Mouse (Mus musculus): ENCODE measurements at regions not wholly inside any gene's neighbourhood (a gene's known extent, or its start where the extent isn't known, plus 50 kb on each side); places are given as distances from the start of the nearest gene placed in this dataset.
A peak's percentile ranks its signal among the peaks of the same experiment; 100 is the strongest.

DNA sequence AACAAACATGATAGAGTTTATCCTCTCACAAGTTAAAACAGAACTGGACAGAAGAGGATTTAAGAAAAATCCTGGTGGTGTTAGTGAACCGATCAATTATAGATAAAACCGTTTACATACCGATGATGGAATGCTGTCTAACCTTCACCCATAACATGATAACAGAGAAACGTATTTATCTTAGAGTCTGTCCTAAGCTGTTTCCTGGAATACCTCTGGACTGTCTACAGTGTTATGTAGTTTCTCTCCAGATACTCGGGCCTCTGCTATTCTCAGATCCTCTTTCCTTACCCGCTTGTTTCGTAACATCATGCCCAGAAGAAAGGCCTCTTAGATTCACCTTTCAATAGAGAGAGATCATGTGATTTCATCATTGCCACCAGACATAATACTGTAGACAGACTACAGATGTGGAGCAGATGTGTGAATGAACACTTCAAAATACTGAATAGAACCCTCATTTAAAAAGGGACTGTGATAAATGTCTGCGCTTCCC, 75.9 kb upstream of the Fn1 start:
- H3K4me1 ChIP-seq (replicated peaks; ENCODE audit: control insufficient read depth in 2 of 2, insufficient read depth in 2 of 2, low read length in 1 of 2): peaks cover 2 to 28% of the 10 kb centered on the region in 2 experiments
- no peaks in the 10 kb centered on the region for H3K27me3 ChIP-seq (ENCODE audit: control insufficient read depth, insufficient read depth, low read length)
- no peak for DNase-seq (ENCODE audit: low read depth in 3 of 3, low spot score in 3 of 3)
- TF ChIP-seq CTCF (IDR thresholded peaks at IDR 0.05; ENCODE audit: low read depth): no peak
- no peak for TF ChIP-seq EP300 (IDR thresholded peaks at IDR 0.05; ENCODE audit: low read depth)
- H3K4me2 ChIP-seq (ENCODE audit: low read depth): no peak overlapping the region
- H3K27ac ChIP-seq: no peak overlapping the region
- H3K4me3 ChIP-seq (ENCODE audit: insufficient read depth in 1 of 2, low read depth in 2 of 2, low read length in 2 of 2): no peak overlapping the region
- no peak for ATAC-seq (ENCODE audit: insufficient read depth)
- no peaks in the 10 kb centered on the region for H3K36me3 ChIP-seq (replicated peaks; ENCODE audit: control insufficient read depth, insufficient read depth, low read depth)
- H3K9ac ChIP-seq (replicated peaks): no peak overlapping the region
- H3K9me3 ChIP-seq (ENCODE audit: control insufficient read depth, low read length): no peaks in the 10 kb centered on the region
- 49% methylated on average over 8 of the region's 8 CpGs for WGBS (ENCODE audit: insufficient replicate concordance)

DNA sequence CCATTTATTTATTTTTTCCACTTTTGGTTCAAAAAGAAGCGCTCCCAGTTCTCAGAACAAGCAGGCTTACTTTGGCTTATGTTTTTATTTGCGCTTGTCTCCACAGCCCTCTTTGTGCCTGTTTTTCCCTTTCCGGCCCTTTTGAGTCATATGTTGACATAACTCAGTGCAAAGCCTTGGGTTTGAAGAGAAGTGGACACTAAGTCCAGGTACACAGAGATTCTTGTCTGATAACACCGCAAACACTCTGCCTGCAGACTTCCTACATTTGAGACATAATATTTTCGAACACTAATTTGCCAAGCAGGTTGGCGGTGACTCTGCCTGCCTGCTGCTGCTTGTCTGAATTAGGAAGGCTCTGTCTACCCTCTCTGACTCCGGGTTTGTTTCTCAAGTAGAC, 70.8 kb upstream of the Fn1 start:
- no peaks in the 10 kb centered on the region for H3K36me3 ChIP-seq (replicated peaks; ENCODE audit: control insufficient read depth, insufficient read depth, low read depth)
- WGBS (ENCODE audit: insufficient replicate concordance): 51% methylated on average over 7 of the region's 7 CpGs
- H3K4me3 ChIP-seq (ENCODE audit: insufficient read depth in 1 of 2, low read depth in 2 of 2, low read length in 2 of 2): no peak overlapping the region
- no peak overlapping the region for H3K9ac ChIP-seq (replicated peaks)
- no peak overlapping the region for H3K4me2 ChIP-seq (ENCODE audit: low read depth)
- no peaks in the 10 kb centered on the region for H3K27me3 ChIP-seq (ENCODE audit: control insufficient read depth, insufficient read depth, low read length)
- DNase-seq (ENCODE audit: low read depth in 3 of 3, low spot score in 3 of 3) (no peak), ATAC-seq (ENCODE audit: insufficient read depth) (0 out of 2 replicates have a peak, but pooled peaks have one; percentile 41)
- H3K9me3 ChIP-seq (ENCODE audit: control insufficient read depth, low read length): no peaks in the 10 kb centered on the region
- H3K27ac ChIP-seq: no peak overlapping the region
- TF ChIP-seq EP300 (IDR thresholded peaks at IDR 0.05; ENCODE audit: low read depth) (no peak), CTCF (IDR thresholded peaks at IDR 0.05; ENCODE audit: low read depth) (no peak)
- peaks cover 0 to 4% of the 10 kb centered on the region in 2 experiments; a peak in 3 of 4 replicates for H3K4me1 ChIP-seq (replicated peaks; ENCODE audit: control insufficient read depth in 2 of 2, insufficient read depth in 2 of 2, low read length in 1 of 2)

- no peaks in the 10 kb centered on the region for H3K9me3 ChIP-seq (ENCODE audit: control insufficient read depth, low read length)
- no peak for ATAC-seq (ENCODE audit: insufficient read depth)
- H3K9ac ChIP-seq (replicated peaks): no peak overlapping the region
- TF ChIP-seq CTCF (IDR thresholded peaks at IDR 0.05; ENCODE audit: low read depth): no peak
- no peak for TF ChIP-seq EP300 (IDR thresholded peaks at IDR 0.05; ENCODE audit: low read depth)
- H3K27ac ChIP-seq: no peak overlapping the region
- no peak overlapping the region for H3K4me3 ChIP-seq (ENCODE audit: insufficient read depth in 1 of 2, low read depth in 2 of 2, low read length in 2 of 2)
- no peak for DNase-seq (ENCODE audit: low read depth in 3 of 3, low spot score in 3 of 3)
- no peak overlapping the region for H3K4me2 ChIP-seq (ENCODE audit: low read depth)
- 32% methylated on average over 2 of the region's 2 CpGs for WGBS (ENCODE audit: insufficient replicate concordance)
- no peaks in the 10 kb centered on the region for H3K36me3 ChIP-seq (replicated peaks; ENCODE audit: control insufficient read depth, insufficient read depth, low read depth)
- no peaks in the 10 kb centered on the region for H3K4me1 ChIP-seq (replicated peaks; ENCODE audit: control insufficient read depth in 2 of 2, insufficient read depth in 2 of 2, low read length in 1 of 2)
- H3K27me3 ChIP-seq (ENCODE audit: control insufficient read depth, insufficient read depth, low read length): no peaks in the 10 kb centered on the region
These were observed 70.0 kb upstream of the Fn1 start for GRCm38 (mm10) chr1:71723039-71723397.

DNA sequence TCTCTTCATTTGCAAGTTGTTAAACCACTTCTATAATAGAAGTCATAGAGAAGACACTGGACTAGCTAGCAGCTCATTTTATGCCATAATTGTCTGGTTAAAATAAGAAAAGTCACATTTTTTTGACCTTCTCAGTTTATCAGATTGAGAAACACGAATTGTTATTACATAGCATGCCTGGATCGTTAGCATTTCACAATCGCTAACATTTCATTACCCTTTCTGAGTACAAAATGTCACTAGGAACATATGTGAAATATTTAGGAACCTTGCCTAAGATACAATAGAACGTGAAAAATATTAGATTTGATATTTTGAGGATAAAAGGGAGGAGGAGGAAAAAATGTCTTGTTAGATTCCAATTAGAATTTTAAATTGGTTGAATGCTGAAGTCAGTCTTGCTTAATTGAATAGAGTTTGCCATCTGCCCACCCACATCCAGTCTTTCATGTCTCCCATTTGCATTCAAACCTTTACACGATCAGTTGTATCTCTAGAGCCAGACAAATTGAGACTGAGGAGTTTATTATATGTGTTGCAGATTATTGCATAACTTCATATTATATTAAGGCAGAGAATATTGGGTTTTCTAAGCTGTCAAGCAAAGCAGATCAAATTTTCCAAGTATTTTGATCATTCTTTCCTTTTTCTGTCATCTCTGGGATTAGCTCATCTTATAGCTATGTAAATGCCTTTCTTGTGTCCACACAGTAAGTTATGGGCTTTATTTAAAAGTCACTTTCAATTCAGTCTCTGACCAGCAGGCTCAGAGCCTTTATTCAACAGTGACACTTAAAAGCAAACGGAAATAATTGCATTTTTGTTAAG, 69.4 kb upstream of the Fn1 start:
- Histone ChIP-seq H3K4me3 (ENCODE audit: insufficient read depth in 1 of 2, low read depth in 2 of 2, low read length in 2 of 2) (no peak overlapping the region), H3K36me3 (replicated peaks; ENCODE audit: control insufficient read depth, insufficient read depth, low read depth) (no peaks in the 10 kb centered on the region), H3K9me3 (ENCODE audit: control insufficient read depth, low read length) (no peaks in the 10 kb centered on the region), H3K4me2 (ENCODE audit: low read depth) (no peak overlapping the region), H3K9ac (replicated peaks) (no peak overlapping the region), H3K4me1 (replicated peaks; ENCODE audit: control insufficient read depth in 2 of 2, insufficient read depth in 2 of 2, low read length in 1 of 2) (no peaks in the 10 kb centered on the region), H3K27me3 (ENCODE audit: control insufficient read depth, insufficient read depth, low read length) (no peaks in the 10 kb centered on the region), H3K27ac (no peak overlapping the region)
- TF ChIP-seq EP300 (IDR thresholded peaks at IDR 0.05; ENCODE audit: low read depth) (no peak), CTCF (IDR thresholded peaks at IDR 0.05; ENCODE audit: low read depth) (no peak)
- WGBS (ENCODE audit: insufficient replicate concordance): 61% methylated on average over 6 of the region's 6 CpGs
- DNase-seq (ENCODE audit: low read depth in 3 of 3, low spot score in 3 of 3) (no peak), ATAC-seq (ENCODE audit: insufficient read depth) (no peak)
